Mouse (Mus musculus) midbrain, embryonic 13.5 days (tissue): Measurements from ENCODE around the gene Ky. TPM values are rescaled to one million over a fixed set of nuclear protein-coding genes. Genes with fewer than 3 reads are reported as not detected.
A peak's percentile ranks its signal among the peaks of the same experiment; 100 is the strongest.

Source experiments
- ATAC-seq: fragments of 200-750 bp; cut with Nextera tagmentation; 2 replicates; pipeline ENCODE4 v1.8.0; 2017; ENCODE audit warnings: mild to moderate bottlenecking, moderate TSS enrichment, moderate library complexity
- H3K27ac ChIP-seq: fragments of 300-500 bp; sonication (generic); 2 replicates; pipeline ENCODE4 v1.5.1; 2015; ENCODE audit warnings: inconsistent platforms, mild to moderate bottlenecking, moderate library complexity
- H3K27me3 ChIP-seq: fragments of 300-500 bp; sonication (generic); 2 replicates; pipeline ENCODE4 v1.6.1; 2015; ENCODE audit warnings: mild to moderate bottlenecking, inconsistent platforms
- H3K36me3 ChIP-seq: fragments of 300-500 bp; sonication (generic); 2 replicates; pipeline ENCODE4 v1.6.1; 2015; ENCODE audit warnings: mild to moderate bottlenecking, inconsistent platforms
- H3K4me1 ChIP-seq: fragments of 300-500 bp; sonication (generic); replicated peaks from 2 replicates; pipeline ENCODE4 v1.6.1; 2015; ENCODE audit warnings: inconsistent platforms
- H3K4me2 ChIP-seq: fragments of 300-500 bp; sonication (generic); replicated peaks from 2 replicates; pipeline ENCODE4 v1.6.1; 2015; ENCODE audit warnings: moderate library complexity, mild to moderate bottlenecking, inconsistent platforms
- H3K4me3 ChIP-seq: fragments of 300-500 bp; sonication (generic); replicated peaks from 2 replicates; pipeline ENCODE4 v1.5.1; 2015; ENCODE audit warnings: mild to moderate bottlenecking, inconsistent platforms
- H3K9ac ChIP-seq: fragments of 300-500 bp; sonication (generic); replicated peaks from 2 replicates; pipeline ENCODE4 v1.6.1; 2015; ENCODE audit warnings: mild to moderate bottlenecking, inconsistent platforms
- H3K9me3 ChIP-seq: fragments of 300-500 bp; sonication (generic); 2 replicates; pipeline ENCODE4 v1.6.1; 2016; ENCODE audit warnings: mild to moderate bottlenecking, inconsistent platforms
- WGBS: fragments of 180-500 bp; shearing (Covaris S2); methylation state at CpG from one replicate; pipeline ENCODE4 v1.1.7; 2015; 5-methylcytosine and 5-hydroxymethylcytosine counted together
- polyA plus RNA-seq: library from polyadenylated mRNA; unstranded; fragments of >200 nt; fragmentation: Nextera tagmentation; extraction: Ambion mirVana; gene quantifications from 2 replicates; pipeline ENCODE4 v1.2.1, GENCODE M21; 2015

The Ky gene
- 0.17 and 0.32 TPM in 2 replicates for polyA plus RNA-seq

- H3K36me3 ChIP-seq = no peaks in the 10 kb centered on the region
- peak within 1 kb of the TSS; percentile 66 for H3K9ac ChIP-seq
- WGBS = 2% methylated on average over 47 of the region's 63 CpGs
- no peaks in the 10 kb centered on the region for H3K9me3 ChIP-seq
- peak within 1 kb of the TSS; percentile 74 for H3K4me2 ChIP-seq
- peak within 1 kb of the TSS; percentile 44 for H3K4me3 ChIP-seq
- H3K27me3 ChIP-seq = peaks cover 43% of the 10 kb centered on the region
- no peak within 1 kb of the TSS for H3K27ac ChIP-seq
- peak; percentile 74; the same call in 1 of the 2 replicates for ATAC-seq
- H3K4me1 ChIP-seq = peaks cover 15% of the 10 kb centered on the region
Observed at GRCm38 (mm10) chr9:102505700-102506585, at the start of gene Ky. Ky (plus strand) TSS chr9:102505750.

GRCm38 (mm10) chr9:102462251-102462650 lies 43.3 kb upstream of the Ky start:
- no peaks in the 10 kb centered on the region for H3K27me3 ChIP-seq
- H3K4me3 ChIP-seq = no peak overlapping the region
- 86% methylated on average over 10 of the region's 10 CpGs for WGBS
- no peaks in the 10 kb centered on the region for H3K4me1 ChIP-seq
- no peaks in the 10 kb centered on the region for H3K36me3 ChIP-seq
- no peak overlapping the region for H3K9ac ChIP-seq
- ATAC-seq = no peak
- H3K9me3 ChIP-seq = no peaks in the 10 kb centered on the region
- H3K4me2 ChIP-seq = no peak overlapping the region
- H3K27ac ChIP-seq = no peak overlapping the region

GRCm38 (mm10) chr9:102465044-102465443 lies 40.5 kb upstream of the Ky start:
- WGBS = 92% methylated on average over 3 of the region's 3 CpGs

GRCm38 (mm10) chr9:102465726-102466125 lies 39.8 kb upstream of the Ky start:
- H3K4me1 ChIP-seq = no peaks in the 10 kb centered on the region
- H3K9me3 ChIP-seq = no peaks in the 10 kb centered on the region
- no peak overlapping the region for H3K4me2 ChIP-seq
- H3K36me3 ChIP-seq = no peaks in the 10 kb centered on the region
- H3K9ac ChIP-seq = no peak overlapping the region
- ATAC-seq = no peak
- WGBS = 67% methylated on average over 5 of the region's 5 CpGs
- H3K27me3 ChIP-seq = no peaks in the 10 kb centered on the region
- no peak overlapping the region for H3K27ac ChIP-seq
- H3K4me3 ChIP-seq = no peak overlapping the region

More at GRCm38 (mm10) chr9:102465044-102465443, 40.5 kb upstream of the Ky start:
- H3K9me3 ChIP-seq = no peaks in the 10 kb centered on the region
- no peaks in the 10 kb centered on the region for H3K4me1 ChIP-seq
- no peak for ATAC-seq
- H3K4me2 ChIP-seq = no peak overlapping the region
- no peaks in the 10 kb centered on the region for H3K27me3 ChIP-seq
- no peak overlapping the region for H3K9ac ChIP-seq
- no peaks in the 10 kb centered on the region for H3K36me3 ChIP-seq
- no peak overlapping the region for H3K4me3 ChIP-seq
- H3K27ac ChIP-seq = no peak overlapping the region

- 86% methylated on average over 2 of the region's 2 CpGs for WGBS
- no peak overlapping the region for H3K27ac ChIP-seq
- H3K4me3 ChIP-seq = no peak overlapping the region
- no peak for ATAC-seq
- no peaks in the 10 kb centered on the region for H3K27me3 ChIP-seq
- no peaks in the 10 kb centered on the region for H3K9me3 ChIP-seq
- H3K4me2 ChIP-seq = no peak overlapping the region
- H3K9ac ChIP-seq = no peak overlapping the region
- H3K4me1 ChIP-seq = no peaks in the 10 kb centered on the region
- H3K36me3 ChIP-seq = no peaks in the 10 kb centered on the region
Observed at GRCm38 (mm10) chr9:102470076-102470819, 35.3 kb upstream of the Ky start.

- H3K36me3 ChIP-seq = no peaks in the 10 kb centered on the region
- ATAC-seq = no peak
- no peaks in the 10 kb centered on the region for H3K27me3 ChIP-seq
- H3K4me2 ChIP-seq = no peak overlapping the region
- no peak overlapping the region for H3K9ac ChIP-seq
- no peak overlapping the region for H3K4me3 ChIP-seq
- no peaks in the 10 kb centered on the region for H3K4me1 ChIP-seq
- WGBS = 91% methylated on average over 6 of the region's 6 CpGs
- H3K27ac ChIP-seq = no peak overlapping the region
- H3K9me3 ChIP-seq = no peaks in the 10 kb centered on the region
Observed at GRCm38 (mm10) chr9:102477767-102478450, 27.6 kb upstream of the Ky start.

GRCm38 (mm10) chr9:102478451-102478835 lies 27.1 kb upstream of the Ky start:
- Histone ChIP-seq H3K4me1 (no peaks in the 10 kb centered on the region), H3K27me3 (no peaks in the 10 kb centered on the region), H3K27ac (no peak overlapping the region), H3K9ac (no peak overlapping the region), H3K4me2 (no peak overlapping the region), H3K4me3 (no peak overlapping the region), H3K36me3 (no peaks in the 10 kb centered on the region), H3K9me3 (no peaks in the 10 kb centered on the region)
- ATAC-seq = no peak
- 95% methylated on average over 3 of the region's 3 CpGs for WGBS

- Histone ChIP-seq H3K9ac (no peak overlapping the region), H3K27me3 (no peaks in the 10 kb centered on the region), H3K4me2 (no peak overlapping the region), H3K27ac (no peak overlapping the region), H3K4me1 (no peaks in the 10 kb centered on the region), H3K9me3 (no peaks in the 10 kb centered on the region), H3K36me3 (no peaks in the 10 kb centered on the region), H3K4me3 (no peak overlapping the region)
- ATAC-seq = no peak
- 52% methylated on average over 9 of the region's 9 CpGs for WGBS
Observed at GRCm38 (mm10) chr9:102479022-102479421, 26.5 kb upstream of the Ky start.

GRCm38 (mm10) chr9:102492031-102492795 lies 13.3 kb upstream of the Ky start:
- Histone ChIP-seq H3K4me1 (peaks cover 12% of the 10 kb centered on the region), H3K9ac (no peak overlapping the region), H3K4me2 (no peak overlapping the region), H3K27me3 (0 out of 2 replicates have a peak, but pooled peaks cover 2% of the 10 kb centered on the region), H3K4me3 (no peak overlapping the region), H3K9me3 (no peaks in the 10 kb centered on the region), H3K27ac (no peak overlapping the region), H3K36me3 (no peaks in the 10 kb centered on the region)
- ATAC-seq = no peak
- WGBS = 44% methylated on average over 12 of the region's 12 CpGs

- Histone ChIP-seq H3K36me3 (no peaks in the 10 kb centered on the region), H3K4me1 (peaks cover 12% of the 10 kb centered on the region), H3K27me3 (0 out of 2 replicates have a peak, but pooled peaks cover 2% of the 10 kb centered on the region), H3K9me3 (no peaks in the 10 kb centered on the region), H3K4me2 (no peak overlapping the region), H3K9ac (no peak overlapping the region), H3K4me3 (no peak overlapping the region), H3K27ac (no peak overlapping the region)
- 47% methylated on average over 4 of the region's 4 CpGs for WGBS
- 0 out of 2 replicates have a peak, but pooled peaks have one; percentile 34 for ATAC-seq
Observed at GRCm38 (mm10) chr9:102493044-102493443, 12.5 kb upstream of the Ky start.

GRCm38 (mm10) chr9:102493916-102494315 lies 11.6 kb upstream of the Ky start:
- H3K4me1 ChIP-seq = peaks cover 12% of the 10 kb centered on the region
- H3K27me3 ChIP-seq = 0 out of 2 replicates have a peak, but pooled peaks cover 2% of the 10 kb centered on the region
- H3K9me3 ChIP-seq = no peaks in the 10 kb centered on the region
- no peak overlapping the region for H3K9ac ChIP-seq
- no peak overlapping the region for H3K4me2 ChIP-seq
- H3K27ac ChIP-seq = no peak overlapping the region
- ATAC-seq = no peak
- H3K4me3 ChIP-seq = no peak overlapping the region
- no peaks in the 10 kb centered on the region for H3K36me3 ChIP-seq
- WGBS = 98% methylated on average over 2 of the region's 2 CpGs
